Mouse (Mus musculus): ENCODE measurements at regions not wholly inside any gene's neighbourhood (a gene's known extent, or its start where the extent isn't known, plus 50 kb on each side); places are given as distances from the start of the nearest gene placed in this dataset.

DNA sequence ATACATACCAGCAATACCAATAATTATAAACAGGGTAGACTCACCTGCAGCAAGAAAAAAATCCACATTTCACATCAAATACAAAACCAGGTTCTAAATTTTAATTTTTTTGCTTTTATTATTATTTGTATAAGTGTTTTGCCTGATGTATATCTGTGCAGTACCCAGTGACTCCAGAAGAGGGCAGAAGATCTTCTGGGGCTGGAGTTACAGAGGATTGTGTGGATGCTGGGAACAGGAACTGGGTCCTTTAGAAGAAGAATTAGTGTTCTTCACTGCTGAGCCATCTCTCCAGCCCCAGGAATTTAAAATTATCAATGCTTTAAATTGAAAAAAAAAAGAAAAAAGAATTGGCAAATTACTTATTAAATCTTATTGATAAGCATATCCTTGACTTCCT lies 71.7 kb upstream of the Ccdc39 start:
- no peak overlapping the region for H3K27ac ChIP-seq (ENCODE audit: low read depth, low read length)
- H3K4me2 ChIP-seq (ENCODE audit: low read depth) = no peak overlapping the region
- ATAC-seq (ENCODE audit: insufficient read depth, low FRiP score, low TSS enrichment) (no peak), DNase-seq (ENCODE audit: low spot score) (no peak)
- no peaks in the 10 kb centered on the region for H3K27me3 ChIP-seq (ENCODE audit: control insufficient read depth, insufficient read depth, low read length)
- H3K36me3 ChIP-seq (ENCODE audit: control insufficient read depth, insufficient read depth, low read length) = no peaks in the 10 kb centered on the region
- H3K4me3 ChIP-seq (ENCODE audit: low read depth, low read length) = no peak overlapping the region
- no peak overlapping the region for H3K9ac ChIP-seq (ENCODE audit: low read length)
- H3K4me1 ChIP-seq (ENCODE audit: control insufficient read depth, insufficient read depth, low read length) = no peaks in the 10 kb centered on the region
- H3K9me3 ChIP-seq (ENCODE audit: control insufficient read depth, low read length) = no peaks in the 10 kb centered on the region

DNA sequence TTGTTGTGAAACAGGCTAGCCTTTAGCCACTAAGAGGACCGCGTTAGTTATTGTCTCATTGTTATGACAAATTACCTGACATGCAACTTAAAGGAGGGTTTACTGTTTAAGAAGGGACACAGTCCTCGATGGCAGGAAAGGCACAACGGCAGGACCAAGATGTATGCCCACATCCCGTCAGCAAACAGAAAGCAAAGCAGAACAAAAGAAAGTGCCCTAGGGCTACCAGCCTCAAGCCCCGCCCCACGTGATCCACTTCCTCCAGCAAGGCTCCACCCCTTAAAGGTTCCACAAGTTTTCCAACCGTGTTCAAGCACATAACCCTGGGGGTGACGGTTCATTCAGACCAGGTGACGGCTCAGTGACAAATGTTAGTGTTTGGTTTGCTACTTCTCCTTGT lies 72.2 kb upstream of the Ccdc39 start:
- Histone ChIP-seq H3K27ac (ENCODE audit: low read depth, low read length) (no peak overlapping the region), H3K4me2 (ENCODE audit: low read depth) (no peak overlapping the region), H3K9me3 (ENCODE audit: control insufficient read depth, low read length) (no peaks in the 10 kb centered on the region), H3K36me3 (ENCODE audit: control insufficient read depth, insufficient read depth, low read length) (no peaks in the 10 kb centered on the region), H3K9ac (ENCODE audit: low read length) (no peak overlapping the region), H3K4me3 (ENCODE audit: low read depth, low read length) (no peak overlapping the region), H3K27me3 (ENCODE audit: control insufficient read depth, insufficient read depth, low read length) (no peaks in the 10 kb centered on the region), H3K4me1 (ENCODE audit: control insufficient read depth, insufficient read depth, low read length) (no peaks in the 10 kb centered on the region)
- ATAC-seq (ENCODE audit: insufficient read depth, low FRiP score, low TSS enrichment) (no peak), DNase-seq (ENCODE audit: low spot score) (no peak)
- WGBS = 81% methylated on average over 10 of the region's 10 CpGs

GRCm38 (mm10) chr3:33916818-33917217 lies 72.7 kb upstream of the Ccdc39 start:
- H3K36me3 ChIP-seq (ENCODE audit: control insufficient read depth, insufficient read depth, low read length) = no peaks in the 10 kb centered on the region
- H3K9me3 ChIP-seq (ENCODE audit: control insufficient read depth, low read length) = no peaks in the 10 kb centered on the region
- no peak overlapping the region for H3K9ac ChIP-seq (ENCODE audit: low read length)
- no peaks in the 10 kb centered on the region for H3K27me3 ChIP-seq (ENCODE audit: control insufficient read depth, insufficient read depth, low read length)
- no peak for ATAC-seq (ENCODE audit: insufficient read depth, low FRiP score, low TSS enrichment)
- no peak overlapping the region for H3K4me2 ChIP-seq (ENCODE audit: low read depth)
- H3K4me3 ChIP-seq (ENCODE audit: low read depth, low read length) = no peak overlapping the region
- H3K4me1 ChIP-seq (ENCODE audit: control insufficient read depth, insufficient read depth, low read length) = no peaks in the 10 kb centered on the region
- WGBS = 91% methylated on average over 6 of the region's 6 CpGs
- no peak overlapping the region for H3K27ac ChIP-seq (ENCODE audit: low read depth, low read length)
- no peak for DNase-seq (ENCODE audit: low spot score)

DNA sequence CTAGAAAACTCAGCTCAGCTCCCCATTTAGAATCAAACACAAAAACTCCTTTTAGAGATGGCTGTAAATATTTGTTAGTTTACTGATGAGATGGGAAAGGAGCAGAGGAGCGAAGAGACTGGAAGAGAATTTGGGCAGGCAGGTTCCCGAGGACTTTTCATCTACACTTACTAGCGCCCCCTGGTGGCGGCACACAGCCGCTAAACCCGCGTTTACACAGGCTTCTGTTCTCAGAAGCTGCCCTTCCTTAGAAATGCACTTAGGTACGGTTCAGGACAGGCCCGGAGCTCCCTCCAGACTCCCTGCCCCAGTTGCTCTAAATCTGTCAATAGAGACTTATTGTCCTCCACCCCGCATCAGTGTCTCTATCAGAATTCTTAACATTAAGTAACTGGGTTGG lies 74.7 kb upstream of the Ccdc39 start:
- 10% methylated on average over 10 of the region's 10 CpGs for WGBS
- Histone ChIP-seq H3K4me3 (ENCODE audit: low read depth, low read length) (no peak overlapping the region), H3K4me1 (ENCODE audit: control insufficient read depth, insufficient read depth, low read length) (no peaks in the 10 kb centered on the region), H3K27ac (ENCODE audit: low read depth, low read length) (no peak overlapping the region), H3K36me3 (ENCODE audit: control insufficient read depth, insufficient read depth, low read length) (no peaks in the 10 kb centered on the region), H3K9ac (ENCODE audit: low read length) (no peak overlapping the region), H3K4me2 (ENCODE audit: low read depth) (no peak overlapping the region), H3K27me3 (ENCODE audit: control insufficient read depth, insufficient read depth, low read length) (no peaks in the 10 kb centered on the region), H3K9me3 (ENCODE audit: control insufficient read depth, low read length) (no peaks in the 10 kb centered on the region)
- ATAC-seq (ENCODE audit: insufficient read depth, low FRiP score, low TSS enrichment) (no peak), DNase-seq (ENCODE audit: low spot score) (peak; percentile 82)

DNA sequence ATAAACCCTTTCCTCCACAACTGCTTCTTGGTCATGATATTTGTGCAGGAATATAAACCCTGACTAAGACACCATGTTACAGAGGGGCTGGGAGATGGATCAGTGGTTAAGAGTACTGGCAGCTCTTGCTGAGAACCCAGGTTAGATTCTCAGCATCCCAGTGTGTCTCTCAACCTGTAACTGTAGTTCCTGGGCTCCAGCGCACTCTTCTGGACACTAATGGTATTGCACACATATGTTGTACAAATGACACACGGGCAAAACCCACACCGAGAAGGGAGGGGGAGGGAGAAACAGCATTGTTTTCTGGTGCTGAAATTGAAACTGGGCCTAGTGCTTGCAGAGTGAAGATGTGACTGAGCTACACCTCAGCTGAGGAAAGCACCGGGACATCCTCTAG lies 81.0 kb upstream of the Ccdc39 start:
- no peak for DNase-seq (ENCODE audit: low spot score)
- 81% methylated on average over 4 of the region's 4 CpGs for WGBS
- no peak for ATAC-seq (ENCODE audit: insufficient read depth, low FRiP score, low TSS enrichment)
- Histone ChIP-seq H3K27me3 (ENCODE audit: control insufficient read depth, insufficient read depth, low read length) (no peaks in the 10 kb centered on the region), H3K4me2 (ENCODE audit: low read depth) (no peak overlapping the region), H3K27ac (ENCODE audit: low read depth, low read length) (no peak overlapping the region), H3K4me3 (ENCODE audit: low read depth, low read length) (no peak overlapping the region), H3K4me1 (ENCODE audit: control insufficient read depth, insufficient read depth, low read length) (no peaks in the 10 kb centered on the region), H3K36me3 (ENCODE audit: control insufficient read depth, insufficient read depth, low read length) (no peaks in the 10 kb centered on the region), H3K9me3 (ENCODE audit: control insufficient read depth, low read length) (no peaks in the 10 kb centered on the region), H3K9ac (ENCODE audit: low read length) (no peak overlapping the region)

DNA sequence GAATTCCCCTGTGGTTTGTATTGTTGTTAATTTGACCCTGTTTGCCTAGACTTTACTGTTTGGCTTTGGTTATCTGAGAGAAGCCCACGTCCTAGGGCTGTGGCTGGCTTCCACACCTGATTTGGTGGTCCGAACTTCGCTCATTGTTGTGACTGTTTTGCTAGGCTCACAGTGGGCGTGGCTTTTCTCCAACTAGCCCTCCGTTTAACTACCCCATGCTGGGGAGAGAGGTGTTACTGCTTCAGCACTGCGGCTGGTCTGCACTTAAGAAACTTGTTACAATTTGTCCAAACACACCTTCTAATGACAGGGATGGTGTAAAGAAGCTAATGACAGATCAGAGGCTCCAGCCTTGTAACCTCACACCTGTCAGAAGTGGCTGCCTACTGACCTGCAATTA lies 64.7 kb upstream of the Fxr1 start:
- H3K27me3 ChIP-seq (ENCODE audit: control insufficient read depth, insufficient read depth, low read length) = no peaks in the 10 kb centered on the region

GRCm38 (mm10) chr3:33955854-33956624 lies 63.7 kb upstream of the Fxr1 start:
- Histone ChIP-seq H3K9ac (ENCODE audit: low read length) (no peak overlapping the region), H3K4me3 (ENCODE audit: low read depth, low read length) (no peak overlapping the region)
- WGBS = 3% methylated on average over 19 of the region's 19 CpGs

More for the DNA sequence above, 64.7 kb upstream of the Fxr1 start:
- Histone ChIP-seq H3K4me1 (ENCODE audit: control insufficient read depth, insufficient read depth, low read length) (no peaks in the 10 kb centered on the region), H3K9me3 (ENCODE audit: control insufficient read depth, low read length) (no peaks in the 10 kb centered on the region), H3K9ac (ENCODE audit: low read length) (no peak overlapping the region), H3K4me3 (ENCODE audit: low read depth, low read length) (no peak overlapping the region), H3K4me2 (ENCODE audit: low read depth) (no peak overlapping the region), H3K27ac (ENCODE audit: low read depth, low read length) (no peak overlapping the region), H3K36me3 (ENCODE audit: control insufficient read depth, insufficient read depth, low read length) (no peaks in the 10 kb centered on the region)
- whole genome bisulfite sequencing = 0% methylated on average over 6 of the region's 6 CpGs
- DNase-seq (ENCODE audit: low spot score) (no peak), ATAC-seq (ENCODE audit: insufficient read depth, low FRiP score, low TSS enrichment) (no peak)

DNA sequence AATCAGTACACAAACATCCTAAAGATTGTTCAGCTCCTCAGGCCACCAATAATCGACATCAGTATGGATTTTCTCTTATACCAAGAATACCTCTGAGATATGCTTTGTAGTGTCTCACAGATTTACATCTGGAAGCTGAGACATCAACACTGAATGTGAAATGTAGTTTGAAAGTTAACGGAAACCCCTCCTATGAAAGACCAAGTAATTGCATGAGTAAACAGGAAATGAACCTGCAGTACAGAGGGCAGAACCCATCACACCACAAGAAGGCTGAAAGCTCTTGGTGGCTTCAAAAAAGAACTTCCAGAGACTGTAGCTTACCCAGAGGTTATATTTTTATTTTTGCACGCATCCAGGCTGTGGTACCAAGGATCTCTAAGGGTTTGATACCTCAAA lies 63.1 kb upstream of the Fxr1 start:
- no peaks in the 10 kb centered on the region for H3K36me3 ChIP-seq (ENCODE audit: control insufficient read depth, insufficient read depth, low read length)
- no peaks in the 10 kb centered on the region for H3K4me1 ChIP-seq (ENCODE audit: control insufficient read depth, insufficient read depth, low read length)
- H3K27ac ChIP-seq (ENCODE audit: low read depth, low read length) = no peak overlapping the region
- H3K9ac ChIP-seq (ENCODE audit: low read length) = no peak overlapping the region
- WGBS = 49% methylated on average over 3 of the region's 3 CpGs
- DNase-seq (ENCODE audit: low spot score) = no peak
- no peaks in the 10 kb centered on the region for H3K27me3 ChIP-seq (ENCODE audit: control insufficient read depth, insufficient read depth, low read length)
- no peak overlapping the region for H3K4me3 ChIP-seq (ENCODE audit: low read depth, low read length)
- H3K4me2 ChIP-seq (ENCODE audit: low read depth) = no peak overlapping the region
- H3K9me3 ChIP-seq (ENCODE audit: control insufficient read depth, low read length) = no peaks in the 10 kb centered on the region
- ATAC-seq (ENCODE audit: insufficient read depth, low FRiP score, low TSS enrichment) = no peak

More at GRCm38 (mm10) chr3:33955854-33956624, 63.7 kb upstream of the Fxr1 start:
- H3K9me3 ChIP-seq (ENCODE audit: control insufficient read depth, low read length) = no peaks in the 10 kb centered on the region
- no peaks in the 10 kb centered on the region for H3K27me3 ChIP-seq (ENCODE audit: control insufficient read depth, insufficient read depth, low read length)
- peak; percentile 74 for DNase-seq (ENCODE audit: low spot score)
- H3K27ac ChIP-seq (ENCODE audit: low read depth, low read length) = no peak overlapping the region
- no peaks in the 10 kb centered on the region for H3K36me3 ChIP-seq (ENCODE audit: control insufficient read depth, insufficient read depth, low read length)
- no peaks in the 10 kb centered on the region for H3K4me1 ChIP-seq (ENCODE audit: control insufficient read depth, insufficient read depth, low read length)
- peak; percentile 60; the same call in 1 of the 2 replicates for ATAC-seq (ENCODE audit: insufficient read depth, low FRiP score, low TSS enrichment)
- peak overlapping the region; percentile 30; the same call in 1 of the 2 replicates for H3K4me2 ChIP-seq (ENCODE audit: low read depth)

DNA sequence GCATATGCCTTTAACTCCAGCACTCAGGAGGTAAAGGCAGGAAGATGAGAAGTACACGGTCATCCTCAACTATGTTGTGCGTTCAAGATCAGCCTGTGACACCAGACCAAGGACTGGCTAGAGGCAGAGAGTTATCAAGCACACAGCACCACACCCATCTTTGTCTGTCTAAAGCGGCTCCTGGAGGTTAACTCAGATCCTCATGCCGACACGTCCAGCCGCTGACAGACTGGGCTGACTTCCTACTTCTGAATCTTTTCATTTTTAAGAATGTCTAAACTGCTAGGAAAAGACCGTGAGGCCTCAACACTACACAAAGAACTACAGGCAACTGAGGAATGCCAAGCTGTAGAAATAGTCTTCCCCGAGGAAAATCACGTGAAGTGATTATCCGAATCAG lies 62.1 kb upstream of the Fxr1 start:
- Histone ChIP-seq H3K9ac (ENCODE audit: low read length) (no peak overlapping the region), H3K9me3 (ENCODE audit: control insufficient read depth, low read length) (no peaks in the 10 kb centered on the region), H3K4me2 (ENCODE audit: low read depth) (no peak overlapping the region), H3K27ac (ENCODE audit: low read depth, low read length) (no peak overlapping the region), H3K4me1 (ENCODE audit: control insufficient read depth, insufficient read depth, low read length) (no peaks in the 10 kb centered on the region), H3K4me3 (ENCODE audit: low read depth, low read length) (no peak overlapping the region), H3K27me3 (ENCODE audit: control insufficient read depth, insufficient read depth, low read length) (no peaks in the 10 kb centered on the region), H3K36me3 (ENCODE audit: control insufficient read depth, insufficient read depth, low read length) (no peaks in the 10 kb centered on the region)
- ATAC-seq (ENCODE audit: insufficient read depth, low FRiP score, low TSS enrichment) (no peak), DNase-seq (ENCODE audit: low spot score) (no peak)
- 88% methylated on average over 10 of the region's 10 CpGs for WGBS

All from neural tube, embryonic 11.5 days (tissue).